Mouse (Mus musculus) liver, postnatal 0 days (tissue): ENCODE measurements around the gene Nhlrc4.

ENCODE experiments used
- CTCF ChIP-seq: sonication (generic); IDR thresholded peaks from 2 replicates; pipeline ENCODE4 v1.5.1; 2016; ENCODE audit warnings: antibody characterized with exemption, low read depth
- EP300 ChIP-seq: IDR thresholded peaks from 2 replicates; pipeline ENCODE4 v1.6.1; 2016; ENCODE audit warnings: antibody characterized with exemption, low read depth, mild to moderate bottlenecking

GRCm38 (mm10) chr17:25954671-25955070 lies 9.9 kb upstream of the Nhlrc4 start:
- no peak for TF ChIP-seq CTCF
- no peak for TF ChIP-seq EP300
